Mouse (Mus musculus): ENCODE measurements at regions not wholly inside any gene's neighbourhood (a gene's known extent, or its start where the extent isn't known, plus 50 kb on each side); places are given as distances from the start of the nearest gene placed in this dataset.

DNA sequence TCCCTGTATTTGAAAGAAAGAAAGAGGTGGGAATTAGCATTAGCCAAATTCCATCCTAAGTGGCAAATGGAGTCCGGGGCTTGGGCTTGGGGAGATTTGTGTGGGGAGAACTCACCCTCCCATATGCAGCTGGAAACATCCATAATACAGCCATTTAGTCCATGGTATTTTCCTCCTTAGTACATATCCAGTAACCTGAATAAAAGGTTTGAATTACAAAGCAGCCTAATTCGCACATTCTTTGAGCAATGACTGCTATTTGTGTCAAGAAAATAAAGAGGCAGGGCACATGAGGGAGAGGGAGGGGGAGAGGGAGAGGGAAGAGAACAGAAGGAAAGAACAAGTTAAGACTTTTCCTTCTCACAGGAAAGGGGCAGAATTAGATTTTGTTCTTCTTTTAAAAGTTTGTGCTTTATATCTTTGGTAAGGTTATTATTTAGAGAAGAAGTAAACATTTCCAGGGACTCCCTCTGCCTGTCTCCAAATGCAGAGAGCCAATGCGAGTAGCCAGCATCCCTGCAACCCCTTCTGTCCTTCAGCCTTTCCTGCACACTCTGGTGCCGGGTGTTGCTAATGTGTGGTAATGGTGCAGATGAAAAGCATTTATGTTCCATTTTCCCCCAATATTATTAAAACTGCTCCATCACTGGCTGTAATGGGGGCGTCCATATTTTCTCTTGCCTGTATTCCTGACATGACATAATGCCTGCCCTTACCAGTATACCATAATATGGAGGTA lies 530.6 kb upstream of the Lsamp start:
- intact Hi-C loops (cut with DNase I): no loop called here
- no peak for DNase-seq
